Mouse (Mus musculus): Measurements from ENCODE around the gene Gm572.

GRCm38 (mm10) chr4:148667006-148667755 lies 24.1 kb downstream of the Gm572 start:
- TF ChIP-seq GATA1 (IDR thresholded peaks at IDR 0.05; ENCODE audit: low read length): no peak
- no peak for TF ChIP-seq TAL1 (IDR thresholded peaks at IDR 0.05; ENCODE audit: low read length)

All from erythroblast, embryonic 14.5 days (primary cell).